Mouse (Mus musculus) hematopoietic stem cell, adult 5-6 weeks (primary cell): ENCODE results near the gene Nlrp6. TPM values are rescaled to one million over a fixed set of nuclear protein-coding genes. Genes with fewer than 3 reads are reported as not detected.

ENCODE experiments used
- total RNA-seq: library from RNA; stranded (forward); fragments of 172-1452, 232-1000 nt; gene quantifications from 2 replicates; pipeline ENCODE4 v1.2.3, GENCODE M21; 2017

The Nlrp6 gene
- total RNA-seq, 1 experiment from 2014 or later = 0.35 TPM

Other genes starting within 250 kb of the Nlrp6 start
- not detected in 2 replicates for gene Olfr45, start 239.0 kb upstream of the Nlrp6 start, total RNA-seq
- not detected in 2 replicates for gene Olfr541, start 223.6 kb upstream of the Nlrp6 start, total RNA-seq
- gene Cyp2e1, start 157.2 kb upstream of the Nlrp6 start, total RNA-seq = not detected in 2 replicates
- 0.88 and 1.8 TPM in 2 replicates for gene Syce1, start 133.1 kb upstream of the Nlrp6 start, total RNA-seq
- 2.4 and 3.4 TPM in 2 replicates for gene Zfp941, start 98.7 kb upstream of the Nlrp6 start, total RNA-seq
- not detected in 2 replicates for gene Urah, start 85.9 kb upstream of the Nlrp6 start, total RNA-seq
- not detected in 2 replicates for gene Scgb1c1, start 75.4 kb upstream of the Nlrp6 start, total RNA-seq
- gene Odf3, start 73.1 kb upstream of the Nlrp6 start, total RNA-seq = not detected in 2 replicates
- 1.8 and 4.6 TPM in 2 replicates for gene Gm45785, start 64.6 kb upstream of the Nlrp6 start, total RNA-seq
- gene Ric8a, start 63.9 kb upstream of the Nlrp6 start, total RNA-seq = 49.0 and 66.3 TPM in 2 replicates
- 28.2 and 36.1 TPM in 2 replicates for gene Bet1l, start 63.3 kb upstream of the Nlrp6 start, total RNA-seq
- gene Psmd13, start 38.9 kb upstream of the Nlrp6 start, total RNA-seq = 131 and 147 TPM in 2 replicates
- gene Sirt3, start 38.6 kb upstream of the Nlrp6 start, total RNA-seq = 50.7 and 71.5 TPM in 2 replicates
- gene Cox8b, start 20.5 kb upstream of the Nlrp6 start, total RNA-seq = not detected in 2 replicates
- gene Pgghg, start 20.5 kb downstream of the Nlrp6 start, total RNA-seq = 11.2 and 17.7 TPM in 2 replicates
- 1.0 TPM in 1 of 2 replicates, not detected in the other for gene Ifitm5, start 29.4 kb downstream of the Nlrp6 start, total RNA-seq
- not detected in 2 replicates for gene Gm45717, start 35.0 kb downstream of the Nlrp6 start, total RNA-seq
- 328 and 386 TPM in 2 replicates for gene Ifitm2, start 35.1 kb downstream of the Nlrp6 start, total RNA-seq
- 250 and 359 TPM in 2 replicates for gene Ifitm1, start 46.3 kb downstream of the Nlrp6 start, total RNA-seq
- gene Ifitm3, start 89.9 kb downstream of the Nlrp6 start, total RNA-seq = 143 and 341 TPM in 2 replicates
- gene Ifitm6, start 97.0 kb downstream of the Nlrp6 start, total RNA-seq = 68.4 and 203 TPM in 2 replicates
- not detected in 2 replicates for gene Gm17387, start 108.2 kb downstream of the Nlrp6 start, total RNA-seq
- 4.1 and 6.6 TPM in 2 replicates for gene B4galnt4, start 140.2 kb downstream of the Nlrp6 start, total RNA-seq
- gene Pkp3, start 157.3 kb downstream of the Nlrp6 start, total RNA-seq = 1.2 and 2.3 TPM in 2 replicates
- gene Sigirr, start 179.7 kb downstream of the Nlrp6 start, total RNA-seq = 22.0 and 32.5 TPM in 2 replicates
- not detected in 2 replicates for gene Ano9, start 196.9 kb downstream of the Nlrp6 start, total RNA-seq
- 6.4 and 9.6 TPM in 2 replicates for gene Ptdss2, start 201.5 kb downstream of the Nlrp6 start, total RNA-seq